Mouse (Mus musculus) forebrain, embryonic 12.5 days (tissue): ENCODE measurements at regions not wholly inside any gene's neighbourhood (a gene's known extent, or its start where the extent isn't known, plus 50 kb on each side); places are given as distances from the start of the nearest gene placed in this dataset.

Experiments
- ATAC-seq: fragments of 200-750 bp; cut with Nextera tagmentation; 2 replicates; pipeline ENCODE4 v1.8.0; 2017; ENCODE audit warnings: moderate TSS enrichment; ENCODE audit not compliant: low FRiP score
- H3K27ac ChIP-seq: fragments of 300-500 bp; sonication (generic); 2 replicates; pipeline ENCODE4 v1.5.1; 2016; ENCODE audit warnings: mild to moderate bottlenecking
- H3K27me3 ChIP-seq: fragments of 300-500 bp; sonication (generic); 2 replicates; pipeline ENCODE4 v1.6.1; 2016; ENCODE audit warnings: mild to moderate bottlenecking
- H3K36me3 ChIP-seq: fragments of 300-500 bp; sonication (generic); replicated peaks from 2 replicates; pipeline ENCODE4 v1.6.1; 2016; ENCODE audit warnings: mild to moderate bottlenecking
- H3K4me1 ChIP-seq: fragments of 300-500 bp; sonication (generic); 2 replicates; pipeline ENCODE4 v1.6.1; 2016
- H3K4me2 ChIP-seq: fragments of 300-500 bp; sonication (generic); 2 replicates; pipeline ENCODE4 v1.6.1; 2016; ENCODE audit warnings: mild to moderate bottlenecking, moderate library complexity
- H3K4me3 ChIP-seq: fragments of 300-500 bp; sonication (generic); replicated peaks from 2 replicates; pipeline ENCODE4 v1.5.1; 2016; ENCODE audit warnings: mild to moderate bottlenecking
- H3K9ac ChIP-seq: fragments of 300-500 bp; sonication (generic); 2 replicates; pipeline ENCODE4 v1.6.1; 2016; ENCODE audit warnings: mild to moderate bottlenecking
- H3K9me3 ChIP-seq: fragments of 300-500 bp; sonication (generic); 2 replicates; pipeline ENCODE4 v1.6.1; 2016
- whole genome bisulfite sequencing: fragments of 180-500 bp; shearing (Covaris S2); methylation state at CpG from one replicate; pipeline ENCODE4 v1.1.7; 2016; 5-methylcytosine and 5-hydroxymethylcytosine counted together

DNA sequence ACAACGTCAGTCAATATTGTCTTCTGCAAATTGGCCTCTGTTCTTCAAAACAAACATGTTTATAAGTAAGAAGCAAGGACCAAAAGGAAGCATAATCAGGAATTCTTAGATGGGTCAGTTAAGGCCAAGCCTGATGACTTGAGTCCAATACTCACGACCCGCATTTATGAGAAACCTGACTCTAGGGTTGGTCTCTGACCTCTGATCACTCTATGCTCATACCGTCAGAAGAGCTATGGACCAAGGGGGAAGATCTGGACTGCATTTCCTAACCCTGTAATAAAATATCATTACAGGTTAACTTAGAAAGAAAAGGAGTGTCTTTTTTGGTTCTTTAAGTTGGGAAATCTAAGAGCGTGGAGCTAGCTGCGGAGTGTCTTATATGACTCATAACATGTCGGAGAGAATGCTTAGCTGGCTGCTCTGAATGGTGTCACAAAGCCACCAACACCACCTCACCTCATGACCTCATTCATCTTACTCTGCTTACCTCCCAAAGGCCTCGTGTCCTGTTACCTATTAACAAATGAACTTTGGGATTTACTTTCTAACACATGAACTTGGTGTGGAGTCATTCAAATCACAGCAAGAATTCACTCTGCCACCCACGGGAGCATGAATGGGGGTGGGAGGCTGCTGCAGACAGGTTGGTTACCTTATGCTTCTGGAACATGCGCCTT, 170.3 kb downstream of the Cd83 start:
- Histone ChIP-seq H3K4me2 (no peak overlapping the region), H3K4me3 (no peak overlapping the region), H3K9me3 (no peaks in the 10 kb centered on the region), H3K27me3 (peaks cover 15% of the 10 kb centered on the region), H3K27ac (no peak overlapping the region), H3K9ac (no peak overlapping the region), H3K36me3 (no peaks in the 10 kb centered on the region), H3K4me1 (peaks cover 29% of the 10 kb centered on the region)
- ATAC-seq: no peak
- WGBS: 88% methylated on average over 10 of the region's 10 CpGs

DNA sequence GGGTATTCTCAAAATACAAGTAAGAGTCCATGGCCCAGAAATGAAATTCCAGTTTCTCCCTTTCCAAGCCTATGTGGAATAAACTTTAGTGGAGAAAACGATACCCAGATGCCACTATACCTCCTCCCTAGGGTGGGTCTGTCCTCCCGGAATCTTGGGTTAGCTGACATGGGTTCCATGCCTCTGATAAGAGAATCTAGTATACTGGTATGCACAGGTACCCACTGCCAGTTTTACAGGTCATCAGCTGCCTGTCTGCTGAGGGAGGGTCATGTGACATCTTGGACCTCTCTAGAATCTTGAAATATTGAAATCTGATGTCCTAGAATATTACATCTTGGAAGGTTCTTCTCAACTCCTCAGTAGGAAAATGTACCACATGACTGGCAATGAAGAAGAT, 172.5 kb downstream of the Cd83 start:
- Histone ChIP-seq H3K4me3 (no peak overlapping the region), H3K4me1 (peaks cover 20% of the 10 kb centered on the region), H3K27me3 (peaks cover 9% of the 10 kb centered on the region), H3K36me3 (no peaks in the 10 kb centered on the region), H3K9me3 (no peaks in the 10 kb centered on the region), H3K9ac (no peak overlapping the region), H3K4me2 (no peak overlapping the region), H3K27ac (no peak overlapping the region)
- WGBS: 95% methylated on average over 2 of the region's 2 CpGs
- ATAC-seq: no peak

DNA sequence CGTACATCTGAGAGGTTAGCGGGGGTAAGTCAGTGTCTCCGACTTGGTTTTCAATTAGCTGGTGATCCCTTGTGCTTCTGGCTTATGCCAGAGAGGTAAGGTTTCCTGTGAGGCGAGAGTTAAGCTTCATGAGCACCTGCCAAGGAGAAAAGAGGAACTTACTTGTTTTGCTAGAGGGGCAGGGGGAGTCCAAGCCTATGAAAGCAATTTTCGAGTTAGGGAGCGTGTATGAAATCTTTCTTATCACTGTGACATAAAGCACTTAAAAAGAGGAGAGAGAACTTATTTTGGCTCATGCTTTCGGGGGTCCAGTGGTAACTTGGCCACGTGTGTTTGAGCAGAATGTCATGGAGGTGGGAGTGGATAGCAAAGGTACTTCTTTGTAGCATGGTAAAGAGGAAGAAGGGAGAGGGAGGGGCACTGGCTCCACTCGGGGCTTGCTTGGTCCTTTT, 174.6 kb downstream of the Cd83 start:
- H3K4me2 ChIP-seq: no peak overlapping the region
- no peak for ATAC-seq
- no peak overlapping the region for H3K9ac ChIP-seq
- WGBS: 68% methylated on average over 9 of the region's 9 CpGs
- H3K4me1 ChIP-seq: peaks cover 14% of the 10 kb centered on the region
- H3K27me3 ChIP-seq: peaks cover 9% of the 10 kb centered on the region
- no peaks in the 10 kb centered on the region for H3K9me3 ChIP-seq
- H3K4me3 ChIP-seq: no peak overlapping the region
- H3K27ac ChIP-seq: no peak overlapping the region
- H3K36me3 ChIP-seq: no peaks in the 10 kb centered on the region

GRCm38 (mm10) chr13:43961047-43961690, 176.6 kb downstream of the Cd83 start:
- Histone ChIP-seq H3K9me3 (no peaks in the 10 kb centered on the region), H3K27ac (no peak overlapping the region), H3K36me3 (no peaks in the 10 kb centered on the region), H3K4me2 (no peak overlapping the region), H3K27me3 (peaks cover 9% of the 10 kb centered on the region), H3K4me1 (peaks cover 14% of the 10 kb centered on the region), H3K4me3 (no peak overlapping the region), H3K9ac (no peak overlapping the region)
- WGBS: 59% methylated on average over 6 of the region's 6 CpGs
- no peak for ATAC-seq

- 83% methylated on average over 3 of the region's 3 CpGs for WGBS
- Histone ChIP-seq H3K27ac (no peak overlapping the region), H3K9me3 (no peaks in the 10 kb centered on the region), H3K27me3 (peaks cover 9% of the 10 kb centered on the region), H3K9ac (no peak overlapping the region), H3K4me3 (no peak overlapping the region), H3K4me2 (no peak overlapping the region), H3K36me3 (no peaks in the 10 kb centered on the region), H3K4me1 (peaks cover 14% of the 10 kb centered on the region)
- no peak for ATAC-seq
These were observed 177.4 kb downstream of the Cd83 start for GRCm38 (mm10) chr13:43961987-43962386.

DNA sequence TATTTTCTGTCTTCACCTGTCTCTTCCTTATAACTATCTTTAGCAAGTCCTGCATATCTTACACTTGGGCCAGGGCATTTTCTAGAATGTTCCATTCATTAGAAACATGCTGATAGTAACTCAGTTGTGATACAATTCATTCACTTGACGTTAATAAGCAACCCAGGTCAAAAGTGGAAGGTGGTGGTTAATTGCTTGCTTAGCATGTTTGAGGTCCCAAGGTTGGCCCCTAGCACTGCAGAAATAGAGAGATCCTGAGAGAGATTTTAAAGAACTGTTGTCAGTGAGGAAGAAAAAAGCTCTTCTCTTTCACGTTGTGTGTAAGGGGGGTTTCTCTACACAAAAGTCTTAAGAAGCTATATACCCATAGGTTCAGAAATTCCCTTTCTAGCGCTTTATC, 178.7 kb downstream of the Cd83 start:
- H3K27me3 ChIP-seq: no peaks in the 10 kb centered on the region
- peaks cover 13% of the 10 kb centered on the region for H3K4me1 ChIP-seq
- WGBS: 84% methylated on average over 3 of the region's 3 CpGs
- H3K9me3 ChIP-seq: no peaks in the 10 kb centered on the region
- H3K9ac ChIP-seq: no peak overlapping the region
- H3K27ac ChIP-seq: no peak overlapping the region
- no peak overlapping the region for H3K4me2 ChIP-seq
- no peaks in the 10 kb centered on the region for H3K36me3 ChIP-seq
- no peak overlapping the region for H3K4me3 ChIP-seq
- ATAC-seq: no peak

DNA sequence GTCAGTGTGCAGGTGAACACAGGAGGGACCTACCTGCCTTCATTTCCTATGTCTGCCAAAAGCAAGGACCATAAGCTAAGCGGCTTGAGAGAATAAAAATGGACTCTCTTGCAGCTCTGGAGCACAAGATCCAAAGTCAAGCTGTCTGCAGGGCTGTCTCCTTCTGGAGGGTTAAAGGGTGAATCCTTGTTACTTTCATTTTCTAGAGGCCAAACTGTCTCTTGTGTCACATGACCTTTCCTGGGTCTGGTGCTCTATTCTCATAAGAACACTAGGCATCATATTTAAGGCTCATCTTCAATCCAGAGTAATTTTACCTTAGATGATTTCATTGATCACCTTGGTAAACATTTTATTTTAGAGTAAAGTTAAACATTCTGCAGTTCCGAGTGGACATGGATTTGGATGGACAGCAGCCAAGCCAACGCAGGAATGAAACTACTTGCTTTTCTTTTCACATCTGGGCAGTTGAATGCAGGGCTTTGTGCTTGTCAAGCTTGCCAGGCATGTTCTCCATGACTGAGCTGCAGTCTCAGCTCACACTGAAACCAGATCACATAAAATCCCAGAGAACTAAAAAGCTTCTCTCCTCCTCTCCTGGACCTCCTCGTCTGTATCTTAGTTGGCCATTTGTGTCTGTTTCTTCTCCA, 180.8 kb downstream of the Cd83 start:
- H3K9me3 ChIP-seq: no peaks in the 10 kb centered on the region
- no peak overlapping the region for H3K27ac ChIP-seq
- no peak for ATAC-seq
- 78% methylated on average over 4 of the region's 4 CpGs for WGBS
- H3K4me3 ChIP-seq: no peak overlapping the region
- H3K4me2 ChIP-seq: no peak overlapping the region
- H3K9ac ChIP-seq: no peak overlapping the region
- H3K4me1 ChIP-seq: peaks cover 4% of the 10 kb centered on the region
- no peaks in the 10 kb centered on the region for H3K27me3 ChIP-seq
- no peaks in the 10 kb centered on the region for H3K36me3 ChIP-seq

DNA sequence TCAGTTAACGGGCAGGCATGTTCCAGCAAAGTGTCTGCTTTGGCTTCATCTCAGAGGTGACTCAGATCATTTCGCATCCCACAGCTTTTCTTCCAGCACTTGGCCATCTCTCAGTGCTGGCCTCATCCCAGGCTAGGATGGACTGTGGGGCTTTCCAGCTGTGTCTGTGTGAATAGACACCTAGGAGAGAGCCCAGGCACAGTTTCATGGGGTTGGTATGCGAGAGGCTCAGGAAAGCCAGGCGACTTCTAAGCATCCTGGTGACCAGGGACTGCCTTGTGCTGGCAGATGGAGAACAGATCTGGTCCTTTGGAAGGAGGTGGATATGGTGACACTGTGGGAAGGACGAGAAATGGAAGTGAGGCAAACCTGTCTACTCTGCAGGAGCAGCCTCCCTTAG, 182.9 kb downstream of the Cd83 start:
- WGBS: 81% methylated on average over 5 of the region's 5 CpGs
- no peak for ATAC-seq

GRCm38 (mm10) chr13:43972906-43973305, 188.3 kb downstream of the Cd83 start:
- H3K4me3 ChIP-seq: no peak overlapping the region
- no peaks in the 10 kb centered on the region for H3K36me3 ChIP-seq
- 96% methylated on average over 2 of the region's 2 CpGs for WGBS
- H3K27ac ChIP-seq: no peak overlapping the region
- no peaks in the 10 kb centered on the region for H3K9me3 ChIP-seq
- H3K4me2 ChIP-seq: no peak overlapping the region
- no peak for ATAC-seq
- H3K4me1 ChIP-seq: peaks cover 13% of the 10 kb centered on the region; the same call in 1 of the 2 replicates
- no peaks in the 10 kb centered on the region for H3K27me3 ChIP-seq
- no peak overlapping the region for H3K9ac ChIP-seq

More for the DNA sequence above, 182.9 kb downstream of the Cd83 start:
- no peak overlapping the region for H3K4me3 ChIP-seq
- H3K36me3 ChIP-seq: no peaks in the 10 kb centered on the region
- H3K27ac ChIP-seq: no peak overlapping the region
- H3K4me1 ChIP-seq: no peaks in the 10 kb centered on the region
- no peaks in the 10 kb centered on the region for H3K9me3 ChIP-seq
- H3K9ac ChIP-seq: no peak overlapping the region
- no peak overlapping the region for H3K4me2 ChIP-seq
- no peaks in the 10 kb centered on the region for H3K27me3 ChIP-seq

DNA sequence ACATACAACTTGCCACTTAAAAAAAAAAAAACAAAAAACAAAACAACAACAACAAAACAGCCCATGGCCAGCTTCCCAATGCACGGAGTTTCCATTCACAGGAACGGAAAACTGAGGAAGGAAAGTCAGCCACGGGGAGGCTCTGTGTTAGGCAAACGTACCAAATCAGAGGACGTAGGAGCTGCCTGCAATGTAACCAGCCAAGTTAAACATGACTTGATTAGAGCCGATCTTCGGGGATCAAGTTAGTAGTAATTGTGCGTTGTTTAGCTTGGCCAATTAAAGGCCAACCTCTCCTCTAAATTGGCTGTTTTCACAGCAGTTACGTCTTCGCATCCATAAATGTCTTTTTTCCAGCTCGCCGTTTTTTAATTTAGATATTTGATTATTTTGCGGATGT, 190.7 kb downstream of the Cd83 start:
- Histone ChIP-seq H3K27me3 (no peaks in the 10 kb centered on the region), H3K27ac (no peak overlapping the region), H3K36me3 (no peaks in the 10 kb centered on the region), H3K9me3 (no peaks in the 10 kb centered on the region), H3K4me1 (peaks cover 13% of the 10 kb centered on the region; the same call in 1 of the 2 replicates), H3K9ac (no peak overlapping the region), H3K4me3 (no peak overlapping the region), H3K4me2 (no peak overlapping the region)
- WGBS: 69% methylated on average over 13 of the region's 13 CpGs
- no peak for ATAC-seq

DNA sequence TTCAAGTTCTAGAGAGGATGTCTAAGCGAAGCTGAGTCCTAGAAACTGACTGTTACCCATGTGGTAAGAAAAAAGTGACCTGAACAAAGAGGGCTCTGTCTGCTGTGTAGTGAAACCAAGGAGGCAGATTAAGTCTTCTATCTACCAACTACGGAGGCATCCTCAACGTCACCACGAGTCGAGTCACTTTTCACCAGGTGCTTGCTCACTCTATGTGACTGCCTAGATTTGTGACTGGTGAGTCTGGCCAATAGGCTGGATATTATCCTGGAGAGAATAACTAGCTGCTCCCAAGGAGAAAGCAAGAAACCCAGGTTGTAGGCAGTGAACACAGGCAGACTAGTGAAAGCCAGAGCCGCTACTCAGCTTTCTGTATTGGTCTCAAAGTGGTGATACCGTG, 191.2 kb downstream of the Cd83 start:
- 54% methylated on average over 7 of the region's 7 CpGs for WGBS

DNA sequence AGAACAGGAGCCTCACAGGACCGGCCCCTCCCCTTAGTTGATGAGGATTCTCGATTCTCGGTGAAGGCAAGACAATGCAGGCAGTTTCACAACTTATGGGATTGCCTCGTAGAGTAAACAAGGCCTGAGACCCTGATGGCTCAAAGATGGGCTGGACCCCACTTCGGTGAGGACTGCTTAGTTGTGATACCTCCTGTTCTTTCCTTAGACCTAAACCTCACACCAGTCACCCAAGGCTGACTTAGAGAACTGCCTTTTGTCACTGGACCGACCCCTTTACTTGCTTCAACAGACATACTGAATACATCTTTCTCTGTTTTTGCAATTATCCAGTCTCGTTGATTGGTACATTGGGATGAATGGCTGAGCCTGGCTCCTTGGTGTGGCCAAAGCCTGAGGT, 192.1 kb downstream of the Cd83 start:
- ATAC-seq: no peak

More for the DNA sequence above, 191.2 kb downstream of the Cd83 start:
- Histone ChIP-seq H3K27me3 (no peaks in the 10 kb centered on the region), H3K9ac (no peak overlapping the region), H3K36me3 (no peaks in the 10 kb centered on the region), H3K4me2 (no peak overlapping the region), H3K4me3 (no peak overlapping the region), H3K27ac (0 out of 2 replicates have a peak overlapping the region, but pooled peaks have one; percentile 46), H3K4me1 (peaks cover 13% of the 10 kb centered on the region; the same call in 1 of the 2 replicates), H3K9me3 (no peaks in the 10 kb centered on the region)
- ATAC-seq: no peak

More for the DNA sequence above, 192.1 kb downstream of the Cd83 start:
- WGBS: 22% methylated on average over 7 of the region's 7 CpGs
- H3K9ac ChIP-seq: no peak overlapping the region
- H3K27me3 ChIP-seq: no peaks in the 10 kb centered on the region
- H3K36me3 ChIP-seq: no peaks in the 10 kb centered on the region
- no peak overlapping the region for H3K4me2 ChIP-seq
- no peak overlapping the region for H3K27ac ChIP-seq
- H3K9me3 ChIP-seq: no peaks in the 10 kb centered on the region
- peaks cover 13% of the 10 kb centered on the region; the same call in 1 of the 2 replicates for H3K4me1 ChIP-seq
- H3K4me3 ChIP-seq: no peak overlapping the region
